Mouse (Mus musculus): ENCODE results near the gene Fam149b. TPM values are rescaled to one million over a fixed set of nuclear protein-coding genes. Genes with fewer than 3 reads are reported as not detected.

Gene Fam149b
- total and polyA plus RNA-seq, 3 experiments: 16.1 to 25.8 TPM; not detected in 1

DNA sequence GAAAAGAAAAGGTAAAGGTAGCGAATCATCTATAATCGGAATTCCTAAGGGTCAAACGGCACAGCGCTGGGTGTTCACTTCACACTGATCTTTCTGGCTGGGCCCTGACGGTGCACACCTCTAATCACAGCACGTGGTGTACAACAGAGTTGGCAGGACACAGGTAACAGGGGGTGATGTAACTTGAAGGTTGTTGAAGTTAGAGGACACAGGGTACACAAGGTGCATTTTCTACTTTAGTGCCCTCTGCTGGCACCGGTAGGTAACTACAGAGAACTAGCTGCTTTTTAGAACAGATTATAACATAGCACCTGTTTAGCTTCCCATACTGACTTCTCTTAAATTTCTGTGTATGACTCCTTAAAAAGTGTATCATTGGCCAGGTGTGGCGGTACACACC is 7.8 kb upstream of the Fam149b start:
- TF ChIP-seq SMC3 (IDR thresholded peaks at IDR 0.05; ENCODE audit: low read depth, low read length) (peak; percentile 32), KAT2A (conservative IDR thresholded peaks at IDR 0.05; ENCODE audit: low read depth, low read length) (no peak), CTCF (IDR thresholded peaks at IDR 0.05 in 2 of 3, conservative IDR thresholded peaks at IDR 0.05 in 1 of 3; ENCODE audit: control insufficient read depth in 1 of 3, insufficient read depth in 1 of 3, low read depth in 2 of 3, low read length in 3 of 3, poor library complexity in 1 of 3, severe bottlenecking in 1 of 3) (peak; percentile 23 to 77 (median 65); a peak in 5 of 6 replicates), TAL1 (IDR thresholded peaks at IDR 0.05; ENCODE audit: low read length) (no peak)
- H3K36me3 ChIP-seq (ENCODE audit: control insufficient read depth in 1 of 2, insufficient read depth in 2 of 2, low read length in 2 of 2): peaks cover 0 to 23% of the 10 kb centered on the region in 2 experiments; a peak in 2 of 4 replicates

DNA sequence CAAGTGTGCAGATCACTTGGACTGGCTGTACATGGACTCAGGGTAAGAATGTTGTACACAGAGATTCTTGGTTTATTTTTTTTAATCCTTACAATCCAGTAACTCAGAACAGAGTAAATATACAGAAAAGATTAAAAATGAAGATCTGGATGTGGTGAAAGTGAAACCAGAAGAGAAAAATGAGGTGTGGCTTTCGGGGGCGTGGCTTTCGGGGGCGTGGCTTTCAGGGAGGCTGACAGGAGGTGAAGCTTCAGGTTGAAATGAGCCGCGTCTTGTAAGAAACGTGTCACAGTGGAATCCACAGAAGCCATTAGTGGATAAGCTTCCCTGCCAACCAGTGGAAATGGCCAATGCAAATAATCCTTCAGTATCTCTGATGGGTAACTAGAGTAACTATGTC is 7.1 kb upstream of the Fam149b start:
- TF ChIP-seq KAT2A (conservative IDR thresholded peaks at IDR 0.05; ENCODE audit: low read depth, low read length) (no peak), USF1 (IDR thresholded peaks at IDR 0.05; ENCODE audit: low read depth, low read length) (no peak), HCFC1 (IDR thresholded peaks at IDR 0.05; ENCODE audit: low read depth, low read length) (no peak), ZNF384 (IDR thresholded peaks at IDR 0.05; ENCODE audit: low read depth, low read length) (no peak), POLR2AphosphoS2 (IDR thresholded peaks at IDR 0.05; ENCODE audit: low read length) (no peak), GATA1 (IDR thresholded peaks at IDR 0.05; ENCODE audit: low read depth, low read length) (no peak), BHLHE40 (IDR thresholded peaks at IDR 0.05; ENCODE audit: borderline replicate concordance, low read depth, low read length) (no peak), ZC3H11A (IDR thresholded peaks at IDR 0.05; ENCODE audit: low read depth, low read length) (no peak), MAZ (IDR thresholded peaks at IDR 0.05; ENCODE audit: low read depth, low read length) (no peak), MYB (IDR thresholded peaks at IDR 0.05; ENCODE audit: low read depth, low read length) (no peak), TAL1 (IDR thresholded peaks at IDR 0.05; ENCODE audit: low read length) (no peak), POLR2AphosphoS5 (IDR thresholded peaks at IDR 0.05; ENCODE audit: borderline replicate concordance, low read depth, low read length) (no peak)
- H3K27ac ChIP-seq (ENCODE audit: control insufficient read depth, low read depth, low read length): no peak overlapping the region
- H3K36me3 ChIP-seq (ENCODE audit: control insufficient read depth in 1 of 2, insufficient read depth in 2 of 2, low read length in 2 of 2): peaks cover under 1 to 21% of the 10 kb centered on the region in 2 experiments; a peak in 2 of 4 replicates
- no peak overlapping the region for H3K9ac ChIP-seq (ENCODE audit: control insufficient read depth, low read depth, low read length, poor library complexity, severe bottlenecking)
- H3K9me3 ChIP-seq (replicated peaks; ENCODE audit: insufficient read depth, low read length): no peaks in the 10 kb centered on the region; the same call in 1 of the 2 replicates
- H3K4me3 ChIP-seq (ENCODE audit: control insufficient read depth in 1 of 2, insufficient read depth in 1 of 2, low read depth in 2 of 2, low read length in 2 of 2): 0 out of 4 replicates have a peak overlapping the region, but pooled peaks of 1 of the 2 experiments have one; percentile 18
- no peaks in the 10 kb centered on the region; a peak in 2 of 4 replicates for H3K4me1 ChIP-seq (ENCODE audit: control insufficient read depth in 1 of 2, insufficient read depth in 2 of 2, low read length in 2 of 2)
- H3K79me2 ChIP-seq (ENCODE audit: control insufficient read depth, insufficient read depth, low read length, poor library complexity): peaks cover 6% of the 10 kb centered on the region
- H3K27me3 ChIP-seq (ENCODE audit: control insufficient read depth in 1 of 2, insufficient read depth in 2 of 2, low read length in 2 of 2): no peaks in the 10 kb centered on the region
- peak; percentile 42 for DNase-seq (ENCODE audit: low read depth, low spot score)

More for the DNA sequence above, 7.8 kb upstream of the Fam149b start:
- DNase-seq (ENCODE audit: low read depth, low spot score): peak; percentile 74
- Histone ChIP-seq H3K4me1 (ENCODE audit: control insufficient read depth in 1 of 2, insufficient read depth in 2 of 2, low read length in 2 of 2) (no peaks in the 10 kb centered on the region), H3K4me3 (ENCODE audit: control insufficient read depth in 1 of 2, insufficient read depth in 1 of 2, low read depth in 2 of 2, low read length in 2 of 2) (no peak overlapping the region), H3K9me3 (replicated peaks; ENCODE audit: insufficient read depth, low read length) (no peaks in the 10 kb centered on the region; the same call in 1 of the 2 replicates), H3K27ac (ENCODE audit: control insufficient read depth, low read depth, low read length) (no peak overlapping the region), H3K27me3 (ENCODE audit: control insufficient read depth in 1 of 2, insufficient read depth in 2 of 2, low read length in 2 of 2) (no peaks in the 10 kb centered on the region), H3K79me2 (ENCODE audit: control insufficient read depth, insufficient read depth, low read length, poor library complexity) (peaks cover 2% of the 10 kb centered on the region; the same call in 1 of the 2 replicates), H3K9ac (ENCODE audit: control insufficient read depth, low read depth, low read length, poor library complexity, severe bottlenecking) (no peak overlapping the region)

DNA sequence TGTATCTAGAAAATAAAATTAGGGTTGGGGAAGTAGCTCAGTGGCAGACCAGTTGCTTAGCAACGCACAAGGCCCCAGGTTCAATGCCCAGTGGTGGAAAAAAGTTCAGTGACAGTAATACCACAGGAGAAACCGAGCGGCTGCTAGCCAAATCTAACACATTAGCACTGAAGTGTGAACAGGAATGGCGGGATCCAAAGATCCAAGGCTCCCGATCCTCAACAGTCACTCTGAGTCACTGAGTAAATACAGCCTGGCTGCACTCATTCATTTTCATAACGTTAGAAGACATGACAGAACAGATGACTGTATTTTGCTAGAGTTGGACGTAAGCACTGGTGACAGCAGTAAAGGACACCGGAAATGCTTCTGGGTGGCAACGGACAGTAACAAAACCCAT is 2.1 kb upstream of the Fam149b start:
- H3K27ac ChIP-seq (ENCODE audit: control insufficient read depth, low read depth, low read length): no peak overlapping the region
- H3K27me3 ChIP-seq (ENCODE audit: control insufficient read depth in 1 of 2, insufficient read depth in 2 of 2, low read length in 2 of 2): no peaks in the 10 kb centered on the region
- DNase-seq (ENCODE audit: low read depth, low spot score): no peak
- peaks cover 1 to 13% of the 10 kb centered on the region in 2 experiments; a peak in 3 of 4 replicates for H3K36me3 ChIP-seq (ENCODE audit: control insufficient read depth in 1 of 2, insufficient read depth in 2 of 2, low read length in 2 of 2)
- no peak overlapping the region for H3K4me3 ChIP-seq (ENCODE audit: control insufficient read depth in 1 of 2, insufficient read depth in 1 of 2, low read depth in 2 of 2, low read length in 2 of 2)
- peaks cover 2 to 6% of the 10 kb centered on the region in 2 experiments; a peak in 3 of 4 replicates for H3K4me1 ChIP-seq (ENCODE audit: control insufficient read depth in 1 of 2, insufficient read depth in 2 of 2, low read length in 2 of 2)
- no peaks in the 10 kb centered on the region for H3K9me3 ChIP-seq (replicated peaks; ENCODE audit: insufficient read depth, low read length)
- H3K9ac ChIP-seq (ENCODE audit: control insufficient read depth, low read depth, low read length, poor library complexity, severe bottlenecking): no peak overlapping the region
- peaks cover 31% of the 10 kb centered on the region for H3K79me2 ChIP-seq (ENCODE audit: control insufficient read depth, insufficient read depth, low read length, poor library complexity)
- TF ChIP-seq POLR2A (IDR thresholded peaks at IDR 0.05; ENCODE audit: control insufficient read depth in 1 of 2, insufficient read depth in 1 of 2, low read depth in 1 of 2, low read length in 2 of 2, poor library complexity in 1 of 2) (no peak), MYC (IDR thresholded peaks at IDR 0.05; ENCODE audit: low read depth, low read length) (no peak), MYB (IDR thresholded peaks at IDR 0.05; ENCODE audit: low read depth, low read length) (no peak), MEF2A (IDR thresholded peaks at IDR 0.05; ENCODE audit: extremely low read depth, insufficient replicate concordance, low read depth, low read length, poor library complexity, severe bottlenecking) (no peak), UBTF (IDR thresholded peaks at IDR 0.05; ENCODE audit: borderline replicate concordance, insufficient read depth, low read depth, low read length) (no peak), KAT2A (conservative IDR thresholded peaks at IDR 0.05; ENCODE audit: low read depth, low read length) (no peak), USF1 (IDR thresholded peaks at IDR 0.05; ENCODE audit: low read depth, low read length) (no peak), EP300 (IDR thresholded peaks at IDR 0.05; ENCODE audit: low read depth in 1 of 2, low read length in 2 of 2) (no peak), JUND (IDR thresholded peaks at IDR 0.05; ENCODE audit: low read depth, low read length) (no peak), ELF1 (IDR thresholded peaks at IDR 0.05; ENCODE audit: low read depth, low read length) (no peak), CTCF (IDR thresholded peaks at IDR 0.05 in 2 of 3, conservative IDR thresholded peaks at IDR 0.05 in 1 of 3; ENCODE audit: control insufficient read depth in 1 of 3, insufficient read depth in 1 of 3, low read depth in 2 of 3, low read length in 3 of 3, poor library complexity in 1 of 3, severe bottlenecking in 1 of 3) (no peak), BHLHE40 (IDR thresholded peaks at IDR 0.05; ENCODE audit: borderline replicate concordance, low read depth, low read length) (no peak), RAD21 (IDR thresholded peaks at IDR 0.05; ENCODE audit: low read depth, low read length) (no peak), SIN3A (IDR thresholded peaks at IDR 0.05; ENCODE audit: low read length) (no peak), NRF1 (IDR thresholded peaks at IDR 0.05; ENCODE audit: insufficient read depth, low read depth, low read length, poor library complexity, severe bottlenecking) (no peak)
